Mouse (Mus musculus) inflammation-experienced regulatory T-cells, adult 6 months (primary cell): ENCODE measurements around the gene Sipa1l3. TPM values are rescaled to one million over a fixed set of nuclear protein-coding genes. Genes with fewer than 3 reads are reported as not detected.

Source experiments
- ATAC-seq: one replicate; pipeline ENCODE4 v1.8.0; 2017
- polyA plus RNA-seq, 3 experiments: library from polyadenylated mRNA; unstranded; fragments of 100-300 nt; shearing (Covaris generic); gene quantifications; one replicate each; pipeline ENCODE4 v1.2.1; 2017

Sipa1l3 gene
- polyA plus RNA-seq, 3 experiments from 2014 or later = 2.5 to 4.9 (median 4.1) TPM

DNA sequence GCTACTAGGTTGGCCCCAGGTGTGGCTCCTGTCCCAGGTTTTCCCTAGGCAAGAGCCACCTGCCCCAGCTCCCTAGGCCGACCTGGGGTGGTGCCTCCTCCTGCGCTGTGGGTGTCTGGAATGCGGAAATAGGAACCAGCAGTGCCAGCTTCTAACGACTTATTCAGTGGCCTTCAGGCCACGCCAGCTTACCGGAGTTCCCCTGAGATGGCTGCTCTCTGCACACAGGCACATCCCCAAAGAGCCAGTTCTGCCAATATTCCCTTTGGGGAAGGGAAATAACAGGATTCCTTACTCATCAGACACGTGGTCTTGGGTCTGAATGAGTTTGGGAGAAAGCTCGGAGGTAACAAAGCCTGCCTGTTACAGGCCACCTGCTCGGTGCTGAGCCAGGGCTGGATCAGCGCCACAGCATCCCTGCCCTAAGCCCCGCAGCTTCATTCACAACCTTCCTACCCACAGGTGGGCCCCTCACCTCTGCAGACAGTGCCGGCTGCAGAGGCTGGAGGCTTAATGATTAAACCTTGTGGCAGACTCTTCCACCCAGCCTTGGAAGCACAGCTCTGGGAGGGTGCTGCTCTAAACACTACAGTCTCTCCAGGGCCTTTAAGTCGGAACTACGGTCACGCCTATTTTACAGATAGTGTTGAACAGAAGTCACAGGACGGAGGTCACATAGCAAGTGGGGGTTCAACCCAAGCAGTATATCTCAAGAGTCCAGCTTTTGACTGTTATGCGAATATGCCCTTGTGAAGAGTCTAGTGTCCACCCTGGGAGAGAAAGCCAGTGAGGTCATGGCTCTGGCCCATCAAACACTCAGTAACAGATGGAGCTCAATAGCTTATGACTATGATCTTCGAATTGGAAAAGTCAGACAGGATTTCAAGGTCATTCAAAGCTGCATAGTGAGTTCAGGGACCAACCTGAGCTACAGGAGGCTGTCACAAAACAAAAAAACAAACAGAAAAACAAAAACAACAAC lies 12.8 kb downstream of the Sipa1l3 start:
- ATAC-seq = no peak

DNA sequence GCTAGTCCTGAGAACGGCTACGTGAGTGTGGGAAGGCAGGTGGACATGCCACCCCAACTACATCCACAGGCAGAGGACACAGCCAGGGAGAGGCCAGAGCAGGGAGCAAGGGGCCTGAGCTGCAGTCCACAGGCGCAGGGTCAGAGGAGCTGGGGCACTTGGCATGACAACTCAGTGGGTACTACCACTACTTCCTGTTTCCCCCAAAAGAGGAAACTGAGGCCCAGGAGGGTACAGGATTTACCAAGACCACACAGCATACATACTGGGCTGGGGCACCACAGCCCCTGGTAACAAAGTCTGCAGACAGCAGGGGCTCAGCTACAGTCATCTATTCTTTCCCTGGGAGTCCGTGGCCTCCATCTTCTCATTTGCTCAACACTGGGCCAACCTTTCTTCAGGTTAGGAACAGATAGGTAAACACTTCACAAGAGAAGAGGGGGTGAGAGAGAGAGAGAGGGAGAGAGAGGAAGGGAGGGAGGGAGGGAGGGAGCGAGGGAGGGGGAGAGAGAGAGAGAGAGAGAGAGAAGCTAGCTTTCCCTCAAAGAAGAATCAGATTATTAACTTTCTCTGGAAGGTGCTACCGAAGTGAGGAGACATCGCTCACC lies 13.7 kb downstream of the Sipa1l3 start:
- no peak for ATAC-seq

DNA sequence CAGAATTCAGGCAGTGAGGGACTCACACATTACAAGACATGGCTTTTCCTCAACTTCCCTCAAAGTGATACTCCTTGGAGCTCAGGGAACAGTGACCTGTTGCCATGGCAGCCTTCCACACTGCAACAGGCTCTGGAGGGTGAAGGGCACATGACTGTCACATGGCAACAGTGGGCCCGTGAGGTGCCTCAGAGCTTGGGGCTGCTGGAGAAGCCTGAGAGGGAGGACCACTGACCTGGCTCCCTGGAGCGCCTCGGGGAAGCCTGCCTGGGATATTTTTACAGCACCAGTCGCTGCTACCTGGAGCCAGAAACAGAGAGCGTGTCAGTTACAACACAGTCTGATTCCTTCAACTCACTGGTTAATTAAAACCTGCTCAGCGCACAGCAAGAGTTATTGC lies 14.8 kb downstream of the Sipa1l3 start:
- ATAC-seq = no peak

DNA sequence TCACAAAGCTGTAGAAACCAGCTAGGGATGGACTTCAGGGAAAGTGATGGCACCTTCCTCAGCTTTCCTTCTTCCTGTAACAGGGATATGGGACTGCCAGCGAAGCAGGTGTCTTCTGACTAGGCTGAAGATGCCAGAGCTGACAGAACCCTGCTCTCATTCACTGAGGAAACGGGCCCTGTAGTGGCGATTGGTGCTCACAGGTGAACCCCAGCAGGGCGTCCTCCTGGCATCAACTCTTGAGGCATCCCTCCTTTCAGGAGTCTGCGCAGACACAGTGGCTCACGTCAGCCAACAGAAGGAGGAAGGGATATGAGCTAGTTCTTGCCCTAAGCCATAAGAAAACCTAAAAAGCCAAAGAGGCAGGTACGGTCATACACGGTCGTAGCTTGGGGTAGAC lies 17.2 kb downstream of the Sipa1l3 start:
- ATAC-seq = no peak

DNA sequence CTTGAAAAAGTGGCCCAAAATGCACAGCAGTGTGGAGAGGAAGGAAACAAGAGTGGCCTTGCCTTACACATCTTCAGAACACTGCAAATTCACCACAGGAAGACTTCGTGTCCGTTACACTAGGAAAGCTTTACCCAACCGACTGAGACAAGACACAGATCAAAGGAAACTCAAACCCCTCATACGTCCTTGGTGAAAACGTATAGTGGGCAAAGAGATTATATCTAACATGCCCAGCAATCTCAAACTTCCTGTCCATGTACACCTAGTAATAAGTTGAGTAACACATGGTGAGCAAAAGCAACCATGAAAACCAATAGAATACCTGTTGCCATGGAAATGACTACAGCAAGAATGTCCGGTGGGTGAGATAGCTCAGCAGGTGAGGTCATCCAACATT lies 19.4 kb downstream of the Sipa1l3 start:
- ATAC-seq = no peak

DNA sequence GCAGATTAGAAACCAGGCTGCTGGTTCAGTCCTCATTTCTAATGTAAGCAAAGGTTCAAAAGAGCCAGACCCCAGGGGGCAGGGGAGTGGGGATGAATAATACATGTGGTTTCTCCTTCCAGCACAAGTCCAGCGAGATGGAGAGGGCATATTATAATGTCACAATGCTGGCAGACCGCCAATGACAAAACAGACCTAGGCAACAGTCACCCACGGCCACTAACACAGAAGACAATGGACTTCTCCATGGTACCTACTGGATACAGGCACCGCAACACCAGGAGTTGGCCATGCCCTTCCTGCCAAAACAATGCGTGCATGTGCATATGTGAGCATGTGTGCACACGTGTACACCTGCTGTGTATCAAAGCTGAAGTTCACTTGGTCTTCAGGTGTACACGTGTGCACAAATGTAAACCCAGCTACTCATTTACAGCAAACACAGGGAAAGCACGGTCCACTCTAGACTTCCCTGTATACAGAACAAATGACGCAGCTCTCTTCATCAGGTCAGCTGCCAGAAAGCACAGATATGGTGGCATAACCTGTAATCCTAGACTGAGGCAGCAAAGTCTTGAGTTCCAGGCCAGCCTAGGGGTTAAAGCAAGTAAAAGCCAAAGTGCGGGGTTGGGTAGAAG lies 21.4 kb downstream of the Sipa1l3 start:
- no peak for ATAC-seq

DNA sequence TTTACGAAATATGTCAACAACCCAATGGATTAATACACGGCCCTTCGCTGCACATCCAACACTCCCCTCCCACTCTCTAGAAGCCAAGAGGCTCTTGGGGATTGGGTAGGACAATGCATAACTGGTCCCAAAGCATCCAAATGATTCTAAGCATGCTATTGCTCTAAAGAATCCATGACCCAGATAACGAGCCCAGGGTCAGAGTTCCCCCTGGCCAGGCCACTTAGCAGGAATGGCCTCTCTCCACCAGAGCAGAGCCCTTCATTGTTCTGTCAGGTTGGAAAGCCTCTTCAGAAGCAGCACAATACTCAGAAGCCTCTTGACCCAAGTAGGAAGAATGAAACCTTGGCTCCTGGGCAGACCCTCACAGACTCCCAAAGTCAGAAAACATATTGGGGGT lies 22.1 kb downstream of the Sipa1l3 start:
- no peak for ATAC-seq

DNA sequence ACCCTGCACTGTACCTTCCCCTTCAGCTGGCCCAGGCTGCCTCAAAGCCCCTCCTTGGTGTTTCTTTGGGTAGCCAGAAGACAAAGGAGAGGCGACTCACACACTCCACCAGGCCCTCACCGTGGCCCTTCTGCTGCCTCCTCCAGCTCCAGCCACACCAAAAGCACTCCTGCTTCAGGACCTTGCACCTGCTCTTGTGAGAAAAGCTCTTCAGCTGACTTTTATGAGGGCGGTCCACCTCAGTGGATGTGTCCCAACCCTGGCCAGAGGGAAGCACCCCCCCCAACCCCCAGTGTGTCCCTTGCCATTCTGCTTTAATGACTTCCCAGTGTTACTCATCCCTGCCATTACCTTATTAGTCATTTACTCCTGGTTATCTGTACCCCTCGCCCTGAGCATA lies 22.6 kb downstream of the Sipa1l3 start:
- no peak for ATAC-seq

DNA sequence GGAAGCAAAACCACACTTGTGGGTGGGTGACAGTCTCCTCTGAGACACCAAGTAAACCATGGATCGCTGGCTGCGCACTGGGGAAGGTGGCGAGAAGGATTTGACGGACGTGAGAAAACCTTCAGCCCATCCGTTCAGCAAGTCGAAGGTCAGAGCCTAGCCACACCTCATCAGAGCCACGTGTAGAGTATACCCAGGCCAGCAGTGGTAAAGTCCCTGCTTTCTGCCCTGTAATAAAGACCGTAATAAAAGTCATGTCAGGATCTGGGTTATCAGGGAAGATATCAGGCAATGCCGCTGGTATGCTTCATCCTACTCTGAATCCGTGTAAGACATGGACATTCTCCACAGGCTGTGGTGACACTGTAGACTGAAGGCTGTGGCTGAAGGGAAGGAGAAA lies 23.6 kb downstream of the Sipa1l3 start:
- no peak for ATAC-seq

DNA sequence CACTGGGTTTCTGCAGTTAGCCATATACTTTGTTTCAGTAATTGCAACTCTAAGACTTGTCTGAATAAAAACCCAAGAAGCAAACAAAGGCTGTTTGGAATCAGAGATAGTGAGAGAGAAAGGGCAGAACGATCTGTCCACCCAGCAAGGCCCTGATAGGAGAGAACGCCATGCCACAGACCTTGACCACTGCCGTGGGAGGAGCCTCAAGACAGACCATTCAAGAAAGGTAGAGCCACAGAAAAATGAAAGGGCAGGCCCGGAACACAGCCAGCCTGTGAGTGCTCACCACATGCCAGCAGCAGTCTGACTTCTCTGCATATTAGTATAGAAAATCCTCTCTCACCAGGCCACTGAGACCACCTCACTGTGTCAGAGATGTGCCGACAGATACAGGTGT lies 24.4 kb downstream of the Sipa1l3 start:
- no peak for ATAC-seq

DNA sequence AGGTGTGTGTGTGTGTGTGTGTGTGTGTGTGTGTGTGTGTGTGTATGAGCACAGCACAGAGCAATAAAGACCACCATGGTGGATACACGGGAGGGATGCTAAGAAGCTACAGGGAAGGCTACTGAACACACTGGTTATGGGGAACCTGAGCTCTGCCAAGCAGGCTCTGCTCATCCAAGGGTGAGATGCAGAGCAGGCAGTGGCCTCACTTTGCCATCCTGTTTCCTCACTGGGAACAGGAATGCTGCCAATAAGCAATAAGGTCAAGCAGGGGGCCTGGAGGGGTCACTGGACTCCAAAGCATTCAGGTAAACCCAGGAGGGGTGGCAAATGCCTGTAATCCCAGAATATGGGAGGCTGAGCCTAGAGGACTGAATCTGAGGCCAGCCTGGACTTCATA lies 25.4 kb downstream of the Sipa1l3 start:
- no peak for ATAC-seq

DNA sequence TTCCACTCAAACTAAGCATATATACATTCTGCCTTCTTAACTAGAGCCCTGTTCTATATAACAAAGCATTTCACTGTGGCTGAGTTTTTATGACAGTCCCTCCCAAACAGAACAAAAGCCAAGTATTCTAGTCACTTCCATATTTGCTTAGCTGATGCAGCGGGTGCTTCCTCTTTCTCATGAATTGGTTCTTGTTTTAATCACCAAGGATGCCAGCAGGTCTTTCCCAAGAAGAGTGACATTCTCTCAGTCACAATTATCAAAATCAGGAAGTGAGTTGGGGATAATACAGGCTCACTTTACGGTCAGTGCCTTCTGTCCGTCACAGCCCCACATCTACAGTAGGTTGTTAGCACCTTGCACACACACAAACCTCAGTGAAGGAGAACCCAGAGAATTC lies 26.6 kb downstream of the Sipa1l3 start:
- ATAC-seq = no peak

DNA sequence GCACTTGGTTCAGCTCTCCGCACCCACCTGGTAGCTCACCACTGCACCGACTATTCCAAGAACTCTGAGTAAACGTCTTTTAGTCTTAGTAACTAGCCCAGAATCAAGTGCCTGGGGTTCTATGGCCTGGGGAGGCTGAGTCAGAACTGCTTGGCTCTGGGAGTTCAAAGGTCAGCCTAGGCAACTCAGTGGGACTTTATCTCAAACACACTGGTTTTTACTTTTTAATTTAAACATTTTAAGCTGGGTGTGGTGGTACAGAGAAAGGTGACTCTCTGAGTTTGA lies 27.0 kb downstream of the Sipa1l3 start:
- ATAC-seq = no peak

DNA sequence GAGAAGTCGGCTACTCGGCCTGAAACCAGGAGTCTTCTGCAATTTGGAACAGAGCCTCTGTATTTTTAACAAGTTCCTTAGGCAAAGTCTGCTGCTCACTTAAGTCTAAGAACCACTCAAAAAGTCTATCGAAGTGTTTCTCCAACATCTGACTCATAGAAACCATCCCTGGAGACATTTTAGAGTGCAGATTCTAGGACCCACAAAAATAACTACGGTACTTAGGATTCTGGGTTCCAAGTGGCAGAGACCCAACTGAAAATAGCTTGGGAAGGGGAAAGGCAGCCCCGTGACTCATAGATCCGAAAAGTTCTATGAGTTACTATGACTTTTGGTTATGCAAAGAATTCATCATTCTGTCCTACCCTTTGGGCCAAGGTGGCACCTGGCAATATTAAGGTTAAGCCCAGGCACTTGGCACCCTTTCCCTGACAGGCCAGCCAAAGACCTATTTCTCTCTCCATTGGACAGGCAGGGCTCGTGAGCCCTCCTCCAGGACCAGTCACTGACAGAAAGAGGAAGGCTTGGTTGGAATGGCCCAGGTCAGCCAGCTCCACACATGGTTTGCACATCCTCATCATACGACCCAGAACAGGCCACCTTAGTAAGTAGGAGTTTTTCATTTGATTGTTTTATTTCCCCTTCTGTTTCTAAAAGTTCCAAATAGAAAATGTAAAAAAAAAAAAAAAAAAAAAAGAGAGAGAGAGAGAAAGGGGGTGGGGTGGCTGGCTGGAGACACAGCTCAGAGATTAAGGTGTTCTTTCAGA lies 27.6 kb downstream of the Sipa1l3 start:
- no peak for ATAC-seq

DNA sequence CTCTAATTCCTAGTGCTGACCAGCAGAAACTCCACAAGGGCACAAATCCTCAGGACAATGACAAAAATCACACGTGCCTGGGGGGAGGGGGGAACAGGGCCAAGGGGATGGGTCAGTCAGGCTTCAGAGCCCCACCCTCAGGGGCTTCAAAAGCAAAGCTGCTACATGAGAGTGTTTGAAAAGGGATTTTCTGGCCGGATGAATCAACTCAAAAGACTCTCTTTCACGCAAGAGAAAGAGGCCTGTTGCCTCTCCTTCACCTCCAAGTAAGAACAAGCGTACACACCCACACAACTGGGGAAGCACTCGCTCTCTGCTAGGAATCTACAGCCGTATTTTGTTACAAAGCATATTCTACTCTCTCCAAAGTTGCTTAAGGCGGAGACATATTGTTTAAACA lies 28.6 kb downstream of the Sipa1l3 start:
- ATAC-seq = no peak

DNA sequence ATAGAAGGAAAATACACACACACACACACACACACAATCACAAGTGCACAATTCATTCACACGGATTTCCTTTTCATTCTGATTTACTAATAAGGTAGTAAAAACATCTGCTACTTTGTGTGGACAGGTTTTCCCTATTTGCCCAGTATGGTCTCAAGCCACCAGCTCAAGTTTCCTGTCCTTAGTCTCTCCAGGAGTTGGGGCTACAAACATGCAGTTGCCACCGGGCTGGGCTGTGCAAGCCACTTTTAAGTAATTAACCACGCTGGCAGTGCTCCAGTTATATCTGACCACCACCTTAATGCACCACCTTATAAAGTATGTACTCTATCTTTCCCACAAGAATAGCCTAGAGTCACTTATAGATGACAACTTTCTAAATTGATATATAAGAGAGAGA lies 29.1 kb downstream of the Sipa1l3 start:
- ATAC-seq = no peak

DNA sequence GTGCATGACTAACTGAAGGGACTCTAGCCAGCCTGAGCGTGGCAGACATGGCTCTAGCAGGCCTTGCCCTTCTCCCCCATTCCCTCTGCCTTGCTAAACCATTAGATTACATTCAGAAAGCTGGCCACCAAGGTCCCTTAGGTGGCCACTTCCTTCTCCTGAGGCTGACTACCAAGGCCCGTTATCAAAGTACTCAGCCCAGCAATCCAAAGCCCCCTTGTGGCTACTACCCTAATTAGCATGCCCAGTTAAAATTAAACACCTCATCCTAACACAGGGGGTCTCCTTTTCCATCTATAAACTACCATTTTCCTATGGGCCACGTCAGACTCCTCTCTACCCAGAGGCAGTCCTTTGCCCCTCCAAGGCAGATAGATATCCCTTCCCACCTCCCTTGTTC lies 31.7 kb downstream of the Sipa1l3 start:
- ATAC-seq = no peak

DNA sequence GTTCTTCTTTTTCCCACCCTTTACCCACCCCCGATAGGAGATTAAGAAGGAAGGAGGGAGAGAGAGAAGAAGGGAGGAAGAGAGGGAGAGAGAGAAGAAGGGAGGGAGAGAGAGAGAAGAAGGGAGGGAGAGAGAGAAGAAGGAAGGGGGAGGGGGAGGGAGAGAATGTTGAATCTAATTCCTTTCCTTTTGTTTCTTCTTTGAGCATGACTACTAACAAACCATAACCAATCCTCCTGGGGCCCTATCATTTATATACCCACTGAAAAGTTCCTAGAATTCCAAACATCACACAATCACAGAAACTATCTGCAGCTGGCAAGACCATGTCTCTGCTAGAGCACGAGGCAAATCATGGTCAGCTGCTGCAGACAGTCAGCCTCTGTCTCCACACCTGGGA lies 32.7 kb downstream of the Sipa1l3 start:
- no peak for ATAC-seq

DNA sequence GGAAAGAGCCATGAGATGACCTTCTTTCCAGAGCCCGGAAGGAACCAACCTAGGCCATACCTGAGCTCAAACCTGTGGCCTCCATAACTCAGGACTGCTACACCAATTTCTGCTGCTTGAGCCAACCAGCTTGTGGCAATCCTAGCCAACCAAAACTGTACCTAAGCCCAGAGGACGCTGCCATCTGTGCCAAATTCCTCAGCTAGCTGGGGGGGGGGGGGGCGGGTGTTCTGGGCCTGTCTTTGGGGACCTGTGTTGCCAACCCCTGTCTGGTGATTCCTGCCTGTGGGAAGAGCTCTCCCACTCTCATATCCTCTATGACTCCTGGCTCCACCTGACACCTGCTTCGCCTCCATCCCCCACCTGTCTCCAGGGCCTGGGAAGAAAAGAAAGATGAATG lies 34.9 kb downstream of the Sipa1l3 start:
- ATAC-seq = no peak

DNA sequence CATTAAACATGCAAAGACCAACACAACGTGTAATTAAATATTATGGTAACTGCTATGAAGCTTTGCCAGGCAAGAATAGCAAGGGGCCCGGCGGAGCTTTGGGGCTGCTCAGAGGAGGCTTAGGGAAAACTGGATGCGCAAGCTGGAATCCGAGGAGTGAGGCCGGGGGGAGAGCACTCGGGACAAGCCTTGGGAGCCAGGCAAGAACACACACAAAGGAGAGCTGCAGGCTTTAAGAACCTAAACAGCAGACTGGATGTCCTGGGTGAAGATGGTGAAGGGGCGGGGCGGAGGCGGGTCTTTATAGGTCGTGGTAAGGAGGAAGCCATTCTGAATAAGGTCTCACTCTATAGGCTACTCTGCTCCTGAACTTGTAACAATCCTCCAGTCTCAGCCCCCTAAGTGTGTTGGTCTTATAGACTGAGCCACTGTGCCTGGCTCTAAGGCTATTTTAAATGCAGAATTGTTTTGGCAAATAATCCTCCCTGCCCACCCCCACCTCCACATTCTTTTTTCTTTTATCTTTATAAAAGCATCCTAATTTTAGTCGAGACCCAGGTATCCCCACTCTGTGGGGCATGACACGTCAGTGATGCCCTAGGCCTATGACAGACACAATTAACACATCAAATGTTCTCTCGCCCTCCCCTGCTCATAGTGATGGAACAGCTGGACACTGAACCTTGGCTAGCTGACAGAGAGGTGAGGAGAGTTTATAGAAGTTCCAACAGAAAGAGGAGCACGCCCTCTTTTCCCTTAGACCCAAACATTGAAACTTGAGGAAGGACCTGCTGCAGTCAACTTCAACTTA lies 36.9 kb downstream of the Sipa1l3 start:
- no peak for ATAC-seq

DNA sequence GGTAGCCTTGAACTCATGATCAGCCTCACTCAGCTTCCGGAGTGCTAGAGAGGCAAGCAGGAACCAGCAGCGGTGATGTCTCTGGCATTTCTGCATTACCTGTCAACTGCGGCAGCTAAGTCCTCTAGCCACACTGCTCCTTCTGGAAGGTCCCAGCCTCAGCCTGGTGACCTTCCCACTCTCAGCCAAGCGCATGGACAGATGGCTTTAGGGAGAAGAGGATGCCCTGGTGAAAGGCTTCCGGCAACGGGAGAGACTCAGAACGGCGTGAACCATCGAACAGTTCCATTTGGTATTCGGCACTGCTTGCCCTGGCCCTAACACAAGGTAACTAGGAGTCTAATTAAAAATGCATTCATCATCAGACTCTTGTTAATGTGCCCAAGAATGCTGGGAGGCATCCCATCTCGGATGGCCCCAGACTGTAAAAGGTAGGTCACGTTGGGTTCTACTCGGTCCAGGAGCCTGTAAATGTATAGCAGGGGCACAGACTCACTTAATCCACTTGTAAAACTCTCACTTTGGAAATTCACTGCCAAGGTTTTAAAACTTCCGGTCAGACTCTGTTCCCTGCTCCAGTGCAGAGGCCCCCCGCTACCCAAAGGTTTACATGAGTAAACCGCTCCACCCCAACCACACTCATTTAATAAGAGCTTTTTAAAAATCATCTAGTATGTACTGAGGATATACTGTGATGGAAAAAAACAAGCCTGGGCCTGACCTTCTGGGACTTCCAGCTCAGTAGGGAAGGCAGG lies 37.7 kb downstream of the Sipa1l3 start:
- no peak for ATAC-seq

DNA sequence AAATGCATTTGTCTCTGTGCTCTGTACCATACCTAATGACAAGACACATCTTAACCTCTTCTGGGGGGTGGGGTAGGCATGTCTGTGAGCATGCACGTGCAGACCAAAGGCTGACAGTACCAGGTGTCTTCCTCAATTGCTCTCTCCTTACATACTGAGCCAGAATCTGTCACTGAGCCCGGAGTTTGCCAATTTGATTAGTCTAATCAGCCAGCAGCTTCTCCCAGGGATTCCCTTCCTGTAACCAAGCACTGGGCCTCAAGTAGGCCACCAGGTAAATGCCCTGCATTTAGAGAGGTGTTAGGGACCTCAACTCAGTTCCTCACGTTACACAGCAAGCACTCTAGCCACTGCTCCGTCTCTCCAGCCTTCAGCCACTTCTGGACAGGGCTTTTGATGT lies 38.3 kb downstream of the Sipa1l3 start:
- ATAC-seq = no peak
